Mouse (Mus musculus) 3T3-L1 (cell line): ENCODE measurements around the gene Pex11b.
"Not testable (repeated sequence)": the region's sequence is repeated elsewhere in the genome, so short reads cannot be mapped to it uniquely, and the experiment has no call there.

Experiments used
- DNase-seq: peaks from one replicate; pipeline ENCODE4 v3.0.0-alpha.2; 2015; ENCODE audit warnings: low read depth, low spot score

The Pex11b gene

GRCm38 (mm10) chr3:96617941-96618340 lies 17.2 kb upstream of the Pex11b start:
- DNase-seq = no peak

- DNase-seq = no peak
Observed at GRCm38 (mm10) chr3:96623201-96623600, 12.0 kb upstream of the Pex11b start.

GRCm38 (mm10) chr3:96629729-96630600 lies 5.2 kb upstream of the Pex11b start, which contains the start of gene Rbm8a:
TSS of gene Rbm8a (plus strand) at chr3:96629933.
- peak; percentile 99 for DNase-seq

- no peak for DNase-seq
Observed at GRCm38 (mm10) chr3:96632058-96632457, 3.1 kb upstream of the Pex11b start.

- no peak for DNase-seq
Observed at GRCm38 (mm10) chr3:96634015-96634414, 1.2 kb upstream of the Pex11b start.

GRCm38 (mm10) chr3:96635906-96636305 lies 730 bp downstream of the Pex11b start:
- DNase-seq = no peak

- DNase-seq = no peak
Observed at GRCm38 (mm10) chr3:96636448-96636847, 1.3 kb downstream of the Pex11b start.

GRCm38 (mm10) chr3:96639219-96639618 lies 4.0 kb downstream of the Pex11b start:
- peak; percentile 85 for DNase-seq

- DNase-seq = peak; percentile 83
Observed at GRCm38 (mm10) chr3:96645018-96645649, 10.0 kb downstream of the Pex11b start, which contains the start of gene Itga10. TSS of gene Itga10 (plus strand) at chr3:96645584.

- no peak for DNase-seq
Observed at GRCm38 (mm10) chr3:96647365-96647764, 12.2 kb downstream of the Pex11b start.

- no peak for DNase-seq
Observed at GRCm38 (mm10) chr3:96660901-96661300, 25.7 kb downstream of the Pex11b start.

GRCm38 (mm10) chr3:96662731-96663316 lies 27.6 kb downstream of the Pex11b start:
- peak; percentile 60 for DNase-seq

- DNase-seq = peak; percentile 99
Observed at GRCm38 (mm10) chr3:96663432-96664239, 28.5 kb downstream of the Pex11b start.

- DNase-seq = not testable (repeated sequence)
Observed at GRCm38 (mm10) chr3:96665732-96666363, 30.7 kb downstream of the Pex11b start.

- DNase-seq = no peak
Observed at GRCm38 (mm10) chr3:96666916-96667315, 31.7 kb downstream of the Pex11b start.

GRCm38 (mm10) chr3:96667316-96667715 lies 32.1 kb downstream of the Pex11b start:
- DNase-seq = peak; percentile 76

GRCm38 (mm10) chr3:96668424-96669067 lies 33.4 kb downstream of the Pex11b start:
- no peak for DNase-seq

- no peak for DNase-seq
Observed at GRCm38 (mm10) chr3:96669727-96670468, 34.7 kb downstream of the Pex11b start, which contains the start of gene Ankrd35. TSS of gene Ankrd35 (plus strand) at chr3:96670131.

GRCm38 (mm10) chr3:96671519-96671918 lies 36.3 kb downstream of the Pex11b start:
- no peak for DNase-seq

- DNase-seq = no peak
Observed at GRCm38 (mm10) chr3:96673514-96673913, 38.3 kb downstream of the Pex11b start.
